Mouse (Mus musculus) small intestine, adult 10 weeks (tissue): ENCODE data around the gene Gm44579. TPM values are rescaled to one million over a fixed set of nuclear protein-coding genes. Genes with fewer than 3 reads are reported as not detected.

ENCODE experiments used
- polyA plus RNA-seq: library from polyadenylated mRNA; stranded (reverse); fragments of 350-450 nt; fragmentation: Illumina TruSeq; extraction: RNeasy Lipid Tissue Mini Kit (QIAGEN cat#74804); gene quantifications from one replicate; pipeline ENCODE4 v1.2.3, GENCODE M21; 2014; ENCODE audit warnings: low replicate concordance

The Gm44579 gene
- polyA plus RNA-seq: not detected

GRCm38 (mm10) chr15:98220877-98221276, at the start of gene Gm44579, which contains the start of gene Olfr287:
Gene Gm44579, minus strand, starts transcription at chr15:98220977.
Gene Olfr287, minus strand, starts transcription at chr15:98221056.

GRCm38 (mm10) chr15:98257193-98257592, 36.4 kb upstream of the Gm44579 start, which contains the start of gene H1fnt:
Gene H1fnt, minus strand, starts transcription at chr15:98257293.

GRCm38 (mm10) chr15:98234350-98234749, 13.6 kb upstream of the Gm44579 start, which contains the start of gene Olfr286:
Gene Olfr286, minus strand, starts transcription at chr15:98234450.

GRCm38 (mm10) chr15:98195442-98195841, 25.3 kb downstream of the Gm44579 start, which contains the start of gene Olfr288:
Gene Olfr288, minus strand, starts transcription at chr15:98195542.

GRCm38 (mm10) chr15:98166963-98167644, 53.7 kb downstream of the Gm44579 start, which contains the start of gene Ccdc184:
Gene Ccdc184, plus strand, starts transcription at chr15:98167158.

GRCm38 (mm10) chr15:98165525-98165924, 55.3 kb downstream of the Gm44579 start, which contains the start of gene Asb8:
Gene Asb8, minus strand, starts transcription at chr15:98165625.

Other genes with a start within 250 kb of the Gm44579 start
- gene Col2a1, start 216.3 kb downstream of the Gm44579 start, polyA plus RNA-seq: not detected
- gene Pfkm, start 128.4 kb downstream of the Gm44579 start, polyA plus RNA-seq: 1.2 TPM
- 24.5 TPM for gene Senp1, start 127.2 kb downstream of the Gm44579 start, polyA plus RNA-seq
- 21.4 TPM for gene Asb8, start 55.4 kb downstream of the Gm44579 start, polyA plus RNA-seq
- gene Ccdc184, start 53.8 kb downstream of the Gm44579 start, polyA plus RNA-seq: not detected
- gene Olfr288, start 25.4 kb downstream of the Gm44579 start, polyA plus RNA-seq: not detected
- not detected for gene Olfr287, start 79 bp upstream of the Gm44579 start, polyA plus RNA-seq
- gene Olfr286, start 13.5 kb upstream of the Gm44579 start, polyA plus RNA-seq: not detected
- gene H1fnt, start 36.3 kb upstream of the Gm44579 start, polyA plus RNA-seq: not detected
- 0.63 TPM for gene Zfp641, start 75.2 kb upstream of the Gm44579 start, polyA plus RNA-seq
- not detected for gene Olfr285, start 96.4 kb upstream of the Gm44579 start, polyA plus RNA-seq
- gene Olfr284, start 120.0 kb upstream of the Gm44579 start, polyA plus RNA-seq: not detected
- gene Olfr283, start 160.0 kb upstream of the Gm44579 start, polyA plus RNA-seq: not detected
- gene Olfr282, start 210.2 kb upstream of the Gm44579 start, polyA plus RNA-seq: not detected
- not detected for gene Olfr281, start 231.6 kb upstream of the Gm44579 start, polyA plus RNA-seq
- not detected for gene OR5BS1P, start 248.9 kb upstream of the Gm44579 start, polyA plus RNA-seq